Mouse (Mus musculus) forebrain, embryonic 15.5 days (tissue): Measurements from ENCODE around the gene Tbkbp1. TPM values are rescaled to one million over a fixed set of nuclear protein-coding genes. Genes with fewer than 3 reads are reported as not detected.
"Not testable (repeated sequence)": the region's sequence is repeated elsewhere in the genome, so short reads cannot be mapped to it uniquely, and the experiment has no call there.

ENCODE experiments used
- ATAC-seq: fragments of 200-750 bp; cut with Nextera tagmentation; replicated peaks from 2 replicates; pipeline ENCODE4 v1.8.0; 2017; ENCODE audit warnings: mild to moderate bottlenecking, moderate TSS enrichment, moderate library complexity
- H3K27ac ChIP-seq: fragments of 300-500 bp; sonication (generic); replicated peaks from 2 replicates; pipeline ENCODE4 v1.5.1; 2015; ENCODE audit warnings: mild to moderate bottlenecking, inconsistent platforms
- H3K27me3 ChIP-seq: fragments of 300-500 bp; sonication (generic); 2 replicates; pipeline ENCODE4 v1.6.1; 2015; ENCODE audit warnings: inconsistent platforms
- H3K36me3 ChIP-seq: fragments of 300-500 bp; sonication (generic); 2 replicates; pipeline ENCODE4 v1.6.1; 2015; ENCODE audit warnings: mild to moderate bottlenecking, inconsistent platforms
- H3K4me1 ChIP-seq: fragments of 300-500 bp; sonication (generic); 2 replicates; pipeline ENCODE4 v1.6.1; 2015; ENCODE audit warnings: inconsistent platforms
- H3K4me2 ChIP-seq: fragments of 300-500 bp; sonication (generic); replicated peaks from 2 replicates; pipeline ENCODE4 v1.6.1; 2015; ENCODE audit warnings: mild to moderate bottlenecking, inconsistent platforms
- H3K4me3 ChIP-seq: fragments of 300-500 bp; sonication (generic); 2 replicates; pipeline ENCODE4 v1.5.1; 2015; ENCODE audit warnings: mild to moderate bottlenecking, inconsistent platforms
- H3K9ac ChIP-seq: fragments of 300-500 bp; sonication (generic); replicated peaks from 2 replicates; pipeline ENCODE4 v1.6.1; 2015; ENCODE audit warnings: mild to moderate bottlenecking, inconsistent platforms
- H3K9me3 ChIP-seq: fragments of 300-500 bp; sonication (generic); 2 replicates; pipeline ENCODE4 v1.6.1; 2016; ENCODE audit warnings: inconsistent platforms
- WGBS: fragments of 180-500 bp; shearing (Covaris S2); methylation state at CpG from one replicate; pipeline ENCODE4 v1.1.7; 2015; ENCODE audit warnings: mixed read lengths; 5-methylcytosine and 5-hydroxymethylcytosine counted together
- polyA plus RNA-seq: library from polyadenylated mRNA; unstranded; fragments of >200 nt; fragmentation: Nextera tagmentation; extraction: Ambion mirVana; gene quantifications from 2 replicates; pipeline ENCODE4 v1.2.1, GENCODE M21; 2015

The Tbkbp1 gene
- polyA plus RNA-seq: 6.2 and 7.6 TPM in 2 replicates

DNA sequence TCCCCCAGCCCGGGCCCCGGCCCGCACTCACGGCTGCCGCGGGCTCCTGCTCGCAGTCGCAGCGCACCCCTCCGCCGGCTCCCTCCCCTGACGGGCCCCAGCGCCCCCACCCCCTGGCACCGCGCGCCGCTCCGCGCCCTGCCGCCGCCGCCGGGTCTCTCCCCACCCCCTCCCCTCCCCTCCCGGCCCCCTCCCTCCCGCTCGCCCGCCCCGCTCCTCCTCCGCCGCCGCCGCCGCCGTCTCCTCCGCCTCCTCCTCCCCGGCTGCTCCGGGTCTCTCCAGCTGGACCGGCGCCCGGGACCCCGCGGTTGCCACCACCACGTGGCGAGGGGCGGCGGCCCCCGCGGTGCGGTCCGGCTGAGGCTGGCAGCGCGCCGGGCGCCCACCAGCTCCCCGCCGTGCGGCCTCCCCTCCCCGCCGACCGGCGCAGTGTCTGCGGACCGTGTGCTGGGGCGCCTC is at the start of gene Tbkbp1:
Gene Tbkbp1, minus strand, starts transcription at position 153 of the 459 bp plus-strand sequence.
- 1% methylated on average over 33 of the region's 64 CpGs for WGBS
- Histone ChIP-seq H3K27me3 (no peaks in the 10 kb centered on the region), H3K36me3 (peaks cover 15% of the 10 kb centered on the region), H3K4me2 (peak within 1 kb of the TSS; percentile 82), H3K27ac (peak within 1 kb of the TSS; percentile 90), H3K4me1 (peaks cover 37% of the 10 kb centered on the region), H3K4me3 (peak within 1 kb of the TSS; percentile 93), H3K9me3 (no peaks in the 10 kb centered on the region), H3K9ac (peak within 1 kb of the TSS; percentile 85)
- ATAC-seq: peak; percentile 47

- H3K4me1 ChIP-seq: no peaks in the 10 kb centered on the region
- H3K9ac ChIP-seq: no peak overlapping the region
- H3K27me3 ChIP-seq: no peaks in the 10 kb centered on the region
- no peak overlapping the region for H3K4me3 ChIP-seq
- no peak overlapping the region for H3K4me2 ChIP-seq
- no peaks in the 10 kb centered on the region for H3K36me3 ChIP-seq
- no peak for ATAC-seq
- no peaks in the 10 kb centered on the region for H3K9me3 ChIP-seq
- WGBS: 88% methylated on average over 6 of the region's 6 CpGs
- H3K27ac ChIP-seq: no peak overlapping the region
Measured at GRCm38 (mm10) chr11:97199519-97199918, 48.2 kb upstream of the Tbkbp1 start.

- WGBS: 18% methylated on average over 5 of the region's 5 CpGs
- H3K4me2 ChIP-seq: no peak overlapping the region
- no peaks in the 10 kb centered on the region for H3K27me3 ChIP-seq
- ATAC-seq: no peak
- H3K36me3 ChIP-seq: no peaks in the 10 kb centered on the region
- no peaks in the 10 kb centered on the region for H3K9me3 ChIP-seq
- no peak overlapping the region for H3K9ac ChIP-seq
- no peak overlapping the region for H3K4me3 ChIP-seq
- H3K27ac ChIP-seq: no peak overlapping the region
- H3K4me1 ChIP-seq: no peaks in the 10 kb centered on the region
Measured at GRCm38 (mm10) chr11:97198601-97199000, 47.3 kb upstream of the Tbkbp1 start.

DNA sequence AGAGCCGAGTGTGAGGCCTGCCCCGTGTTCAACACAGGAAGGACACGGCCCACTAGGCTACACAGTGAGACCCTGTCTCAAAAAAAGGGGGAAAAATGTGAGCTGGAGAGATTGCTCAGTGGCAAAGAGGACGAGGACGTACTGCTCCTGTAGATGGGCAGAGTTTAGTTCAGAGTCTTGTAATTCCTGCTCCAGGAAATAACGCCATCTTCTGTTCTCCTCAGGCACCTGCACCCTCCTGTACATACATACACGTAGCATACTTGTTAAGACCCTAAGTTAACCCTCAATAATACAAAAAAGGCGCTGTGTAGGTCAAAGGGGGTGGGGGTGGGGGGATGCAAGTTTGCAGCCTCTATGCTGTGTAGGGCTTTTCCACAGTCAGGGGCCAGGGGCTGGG is 45.7 kb upstream of the Tbkbp1 start:
- no peaks in the 10 kb centered on the region for H3K36me3 ChIP-seq
- 81% methylated on average over 8 of the region's 8 CpGs for WGBS
- H3K9me3 ChIP-seq: no peaks in the 10 kb centered on the region
- no peaks in the 10 kb centered on the region for H3K27me3 ChIP-seq
- no peaks in the 10 kb centered on the region for H3K4me1 ChIP-seq
- no peak overlapping the region for H3K4me2 ChIP-seq
- no peak overlapping the region for H3K4me3 ChIP-seq
- no peak for ATAC-seq
- no peak overlapping the region for H3K9ac ChIP-seq
- H3K27ac ChIP-seq: no peak overlapping the region

GRCm38 (mm10) chr11:97196541-97196940 is 45.2 kb upstream of the Tbkbp1 start:
- Histone ChIP-seq H3K4me1 (no peaks in the 10 kb centered on the region), H3K36me3 (no peaks in the 10 kb centered on the region), H3K27me3 (no peaks in the 10 kb centered on the region), H3K27ac (no peak overlapping the region), H3K9ac (no peak overlapping the region), H3K9me3 (no peaks in the 10 kb centered on the region), H3K4me3 (no peak overlapping the region), H3K4me2 (no peak overlapping the region)
- no peak for ATAC-seq
- WGBS: 78% methylated on average over 12 of the region's 12 CpGs

DNA sequence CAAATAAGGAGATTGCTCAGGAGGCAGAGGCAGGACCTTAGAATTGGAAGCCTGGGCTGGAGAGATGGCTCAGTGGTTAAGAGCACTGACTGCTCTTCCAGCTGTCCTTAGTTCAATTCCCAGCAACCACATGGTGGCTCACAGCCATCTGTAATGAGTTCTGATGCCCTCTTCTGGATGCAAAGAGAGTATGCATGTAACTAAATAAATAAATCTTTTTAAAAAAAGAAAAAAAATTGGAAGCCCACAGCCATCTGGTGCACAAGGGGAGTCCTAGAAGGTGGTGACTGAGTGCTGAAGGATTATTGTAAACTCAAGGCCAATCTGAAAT is 41.3 kb upstream of the Tbkbp1 start:
- Histone ChIP-seq H3K4me2 (no peak overlapping the region), H3K4me3 (no peak overlapping the region), H3K36me3 (no peaks in the 10 kb centered on the region), H3K9me3 (no peaks in the 10 kb centered on the region), H3K27me3 (no peaks in the 10 kb centered on the region), H3K27ac (no peak overlapping the region), H3K4me1 (peaks cover 8% of the 10 kb centered on the region), H3K9ac (no peak overlapping the region)
- ATAC-seq: no peak

- Histone ChIP-seq H3K27ac (no peak overlapping the region), H3K4me1 (peaks cover 8% of the 10 kb centered on the region), H3K27me3 (no peaks in the 10 kb centered on the region), H3K4me3 (no peak overlapping the region), H3K36me3 (no peaks in the 10 kb centered on the region), H3K9me3 (no peaks in the 10 kb centered on the region), H3K4me2 (no peak overlapping the region), H3K9ac (no peak overlapping the region)
- WGBS: 88% methylated on average over 6 of the region's 6 CpGs
- ATAC-seq: no peak
Measured at GRCm38 (mm10) chr11:97191915-97192620, 40.8 kb upstream of the Tbkbp1 start.

GRCm38 (mm10) chr11:97190992-97191391 is 39.7 kb upstream of the Tbkbp1 start:
- Histone ChIP-seq H3K4me3 (no peak overlapping the region), H3K4me1 (peaks cover 16% of the 10 kb centered on the region), H3K27ac (no peak overlapping the region), H3K9me3 (no peaks in the 10 kb centered on the region), H3K9ac (no peak overlapping the region), H3K4me2 (no peak overlapping the region), H3K36me3 (peaks cover under 1% of the 10 kb centered on the region; the same call in 1 of the 2 replicates), H3K27me3 (no peaks in the 10 kb centered on the region)
- 91% methylated on average over 6 of the region's 6 CpGs for WGBS
- no peak for ATAC-seq

- 87% methylated on average over 6 of the region's 6 CpGs for WGBS
- H3K9ac ChIP-seq, H3K27me3 ChIP-seq, H3K27ac ChIP-seq, ATAC-seq, H3K4me2 ChIP-seq, H3K4me3 ChIP-seq, H3K9me3 ChIP-seq: not testable (repeated sequence)
- H3K36me3 ChIP-seq: peaks cover 12% of the 10 kb centered on the region
- peaks cover 29% of the 10 kb centered on the region for H3K4me1 ChIP-seq
Measured at GRCm38 (mm10) chr11:97189645-97190044, 38.4 kb upstream of the Tbkbp1 start.

GRCm38 (mm10) chr11:97189231-97189630 is 37.9 kb upstream of the Tbkbp1 start:
- peak overlapping the region; percentile 70 for H3K4me2 ChIP-seq
- H3K27ac ChIP-seq: peak overlapping the region; percentile 98
- H3K9ac ChIP-seq: no peak overlapping the region
- peaks cover 16% of the 10 kb centered on the region for H3K36me3 ChIP-seq
- ATAC-seq: no peak
- no peaks in the 10 kb centered on the region for H3K9me3 ChIP-seq
- 33% methylated on average over 3 of the region's 3 CpGs for WGBS
- peak overlapping the region; percentile 99 for H3K4me3 ChIP-seq
- peaks cover 32% of the 10 kb centered on the region for H3K4me1 ChIP-seq
- H3K27me3 ChIP-seq: no peaks in the 10 kb centered on the region

DNA sequence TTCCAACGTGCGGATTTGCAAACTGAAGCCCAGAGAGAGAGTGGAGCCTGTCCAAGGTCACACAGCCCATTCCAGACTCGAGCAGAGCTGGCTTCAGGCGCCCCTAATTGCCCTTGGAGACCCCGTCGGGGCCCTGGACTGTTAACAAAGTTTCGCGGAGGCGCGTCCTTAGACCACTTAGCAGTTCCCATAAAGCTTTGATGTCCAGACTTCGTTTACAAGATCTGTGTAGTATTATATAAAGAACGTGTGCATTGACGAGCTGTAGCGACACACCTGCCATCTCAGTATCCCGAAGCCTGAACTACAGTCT is 37.3 kb upstream of the Tbkbp1 start:
- no peak for ATAC-seq
- Histone ChIP-seq H3K9me3 (no peaks in the 10 kb centered on the region), H3K4me2 (peak overlapping the region; percentile 70), H3K27ac (peak overlapping the region; percentile 98), H3K9ac (peak overlapping the region; percentile 70), H3K27me3 (no peaks in the 10 kb centered on the region), H3K4me3 (peak overlapping the region; percentile 99), H3K4me1 (peaks cover 36% of the 10 kb centered on the region), H3K36me3 (peaks cover 23% of the 10 kb centered on the region)
- WGBS: under 1% methylated on average over 15 of the region's 15 CpGs

- peak; percentile 98 for ATAC-seq
- 1% methylated on average over 90 of the region's 101 CpGs for WGBS
Measured at GRCm38 (mm10) chr11:97187764-97188642, 36.7 kb upstream of the Tbkbp1 start, which contains the start of gene Kpnb1. TSS of gene Kpnb1 (minus strand) at chr11:97187881.

More at GRCm38 (mm10) chr11:97187764-97188642, 36.7 kb upstream of the Tbkbp1 start, which contains the start of gene Kpnb1:
- Histone ChIP-seq H3K9ac (peak within 1 kb of the TSS; percentile 90), H3K27me3 (no peaks in the 10 kb centered on the region), H3K27ac (peak within 1 kb of the TSS; percentile 98), H3K4me1 (peaks cover 36% of the 10 kb centered on the region), H3K36me3 (peaks cover 29% of the 10 kb centered on the region), H3K4me2 (peak within 1 kb of the TSS; percentile 92), H3K9me3 (no peaks in the 10 kb centered on the region), H3K4me3 (peak within 1 kb of the TSS; percentile 99)
